Mouse (Mus musculus): ENCODE measurements around the gene Gm20388. TPM values are rescaled to one million over a fixed set of nuclear protein-coding genes. Genes with fewer than 3 reads are reported as not detected.
A peak's percentile ranks its signal among the peaks of the same experiment; 100 is the strongest.

The Gm20388 gene
- polyA plus RNA-seq, 1 experiment from 2014 or later: 7.4 TPM

DNA sequence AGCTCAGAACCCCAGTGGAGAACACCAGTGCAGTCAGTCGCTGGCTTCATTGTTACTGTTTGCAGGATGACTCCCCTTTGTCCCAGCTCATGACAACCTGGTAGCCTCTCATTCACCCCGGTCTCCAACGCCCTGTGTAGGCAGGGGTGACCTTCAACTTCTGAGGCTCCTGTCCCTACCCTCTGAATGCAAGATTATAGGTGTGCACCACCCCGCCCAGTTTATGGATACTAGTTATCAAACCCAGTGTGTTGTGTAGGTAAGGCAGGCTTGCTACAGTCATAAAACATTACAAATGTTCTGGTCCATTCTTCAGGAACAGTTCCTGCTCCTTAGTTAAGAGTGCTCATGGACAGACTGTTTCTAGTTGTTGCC is 3903.2 kb downstream of the Gm20388 start:
- peak; percentile 30; the same call in 1 of the 2 replicates for ATAC-seq (ENCODE audit: insufficient read depth, low FRiP score)
- Histone ChIP-seq H3K9ac (ENCODE audit: low read length) (0 out of 2 replicates have a peak overlapping the region, but pooled peaks have one; percentile 8), H3K27ac (ENCODE audit: low read length) (no peak overlapping the region), H3K36me3 (ENCODE audit: control insufficient read depth, insufficient read depth, low read length) (no peaks in the 10 kb centered on the region), H3K4me1 (ENCODE audit: control insufficient read depth, insufficient read depth, low read length) (peaks cover 4% of the 10 kb centered on the region; the same call in 1 of the 2 replicates), H3K9me3 (replicated peaks; ENCODE audit: control insufficient read depth, low read length) (no peaks in the 10 kb centered on the region), H3K27me3 (ENCODE audit: control insufficient read depth, insufficient read depth, low read length) (no peaks in the 10 kb centered on the region), H3K4me3 (replicated peaks; ENCODE audit: low read length) (no peak overlapping the region), H3K4me2 (ENCODE audit: low read depth, low read length) (no peak overlapping the region)
- WGBS: 77% methylated on average over 4 of the region's 4 CpGs

DNA sequence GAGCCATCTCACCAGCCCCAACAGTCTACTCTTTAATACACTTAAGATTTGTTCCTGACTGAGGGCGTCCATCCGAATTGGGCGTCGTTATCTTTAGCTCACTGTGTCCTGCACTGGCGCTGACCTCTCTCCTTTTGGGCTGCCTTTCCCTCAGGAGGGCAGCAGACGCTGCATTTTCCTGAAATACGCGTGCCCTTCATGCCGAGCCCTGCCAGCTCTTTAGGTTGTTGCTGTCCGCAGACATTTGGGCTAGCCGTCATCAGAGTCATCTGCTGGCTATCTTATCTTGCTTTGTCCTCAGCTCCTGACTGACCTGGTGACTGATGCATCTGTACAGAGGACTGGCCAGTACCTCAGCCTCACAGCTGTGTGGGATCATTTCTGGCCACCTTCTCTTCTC is 3904.7 kb downstream of the Gm20388 start:
- H3K36me3 ChIP-seq (ENCODE audit: control insufficient read depth, insufficient read depth, low read length): no peaks in the 10 kb centered on the region
- peaks cover 4% of the 10 kb centered on the region; the same call in 1 of the 2 replicates for H3K4me1 ChIP-seq (ENCODE audit: control insufficient read depth, insufficient read depth, low read length)
- no peak for ATAC-seq (ENCODE audit: insufficient read depth, low FRiP score)
- no peaks in the 10 kb centered on the region for H3K27me3 ChIP-seq (ENCODE audit: control insufficient read depth, insufficient read depth, low read length)
- no peak overlapping the region for H3K27ac ChIP-seq (ENCODE audit: low read length)
- no peak overlapping the region for H3K9ac ChIP-seq (ENCODE audit: low read length)
- no peak overlapping the region for H3K4me2 ChIP-seq (ENCODE audit: low read depth, low read length)
- WGBS: 80% methylated on average over 11 of the region's 11 CpGs
- H3K4me3 ChIP-seq (replicated peaks; ENCODE audit: low read length): no peak overlapping the region
- no peaks in the 10 kb centered on the region for H3K9me3 ChIP-seq (replicated peaks; ENCODE audit: control insufficient read depth, low read length)

DNA sequence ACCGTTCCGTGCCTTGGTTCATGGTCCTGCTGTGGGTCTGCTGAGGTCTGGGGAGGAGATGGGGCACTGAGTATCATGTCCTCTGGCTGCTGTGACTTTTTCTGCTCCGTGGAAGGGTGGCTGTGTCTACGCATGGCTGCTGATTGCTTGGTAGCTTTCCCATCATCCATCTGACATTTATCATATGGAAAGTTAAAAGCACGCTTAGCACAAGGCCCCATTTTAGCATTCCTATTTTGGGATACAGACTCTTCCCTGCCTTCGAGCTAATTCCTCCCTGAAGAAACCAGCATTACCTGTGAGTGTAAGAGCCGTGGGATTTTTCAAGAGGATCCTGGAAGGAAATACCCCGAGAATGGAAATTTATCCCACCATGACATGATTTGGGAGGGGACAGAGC is 3906.3 kb downstream of the Gm20388 start:
- no peaks in the 10 kb centered on the region for H3K36me3 ChIP-seq (ENCODE audit: control insufficient read depth, insufficient read depth, low read length)
- H3K4me1 ChIP-seq (ENCODE audit: control insufficient read depth, insufficient read depth, low read length): peaks cover 4% of the 10 kb centered on the region; the same call in 1 of the 2 replicates
- no peak overlapping the region for H3K27ac ChIP-seq (ENCODE audit: low read length)
- no peak for ATAC-seq (ENCODE audit: insufficient read depth, low FRiP score)
- H3K27me3 ChIP-seq (ENCODE audit: control insufficient read depth, insufficient read depth, low read length): no peaks in the 10 kb centered on the region
- no peak overlapping the region for H3K4me3 ChIP-seq (replicated peaks; ENCODE audit: low read length)
- WGBS: 76% methylated on average over 8 of the region's 8 CpGs
- H3K9ac ChIP-seq (ENCODE audit: low read length): no peak overlapping the region
- H3K9me3 ChIP-seq (replicated peaks; ENCODE audit: control insufficient read depth, low read length): no peaks in the 10 kb centered on the region
- H3K4me2 ChIP-seq (ENCODE audit: low read depth, low read length): no peak overlapping the region

DNA sequence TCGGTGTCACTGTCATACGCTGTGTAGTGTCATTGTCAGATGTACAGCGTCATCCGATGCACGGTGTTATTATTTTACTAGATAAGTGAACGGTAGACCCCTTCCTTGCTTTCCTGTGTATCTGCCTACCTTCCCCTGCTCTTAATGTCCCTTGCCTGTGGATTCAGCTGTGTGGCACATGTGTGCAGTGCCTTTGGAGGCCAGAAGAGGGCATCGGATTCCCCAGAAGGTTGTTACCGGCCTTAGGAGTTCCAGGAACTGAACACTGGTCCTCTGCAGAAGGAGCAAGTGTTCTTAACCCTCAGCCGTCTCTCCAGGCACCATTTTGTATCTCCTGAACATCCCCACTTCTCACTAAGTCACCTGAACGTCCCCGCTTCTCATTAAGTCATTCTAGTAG is 3907.1 kb downstream of the Gm20388 start:
- no peak for ATAC-seq (ENCODE audit: insufficient read depth, low FRiP score)
- no peak overlapping the region for H3K27ac ChIP-seq (ENCODE audit: low read length)
- H3K9me3 ChIP-seq (replicated peaks; ENCODE audit: control insufficient read depth, low read length): no peaks in the 10 kb centered on the region
- no peak overlapping the region for H3K9ac ChIP-seq (ENCODE audit: low read length)
- H3K4me3 ChIP-seq (replicated peaks; ENCODE audit: low read length): no peak overlapping the region
- H3K4me2 ChIP-seq (ENCODE audit: low read depth, low read length): no peak overlapping the region
- H3K36me3 ChIP-seq (ENCODE audit: control insufficient read depth, insufficient read depth, low read length): no peaks in the 10 kb centered on the region
- no peaks in the 10 kb centered on the region for H3K27me3 ChIP-seq (ENCODE audit: control insufficient read depth, insufficient read depth, low read length)
- WGBS: 90% methylated on average over 11 of the region's 11 CpGs
- peaks cover 4% of the 10 kb centered on the region; the same call in 1 of the 2 replicates for H3K4me1 ChIP-seq (ENCODE audit: control insufficient read depth, insufficient read depth, low read length)

DNA sequence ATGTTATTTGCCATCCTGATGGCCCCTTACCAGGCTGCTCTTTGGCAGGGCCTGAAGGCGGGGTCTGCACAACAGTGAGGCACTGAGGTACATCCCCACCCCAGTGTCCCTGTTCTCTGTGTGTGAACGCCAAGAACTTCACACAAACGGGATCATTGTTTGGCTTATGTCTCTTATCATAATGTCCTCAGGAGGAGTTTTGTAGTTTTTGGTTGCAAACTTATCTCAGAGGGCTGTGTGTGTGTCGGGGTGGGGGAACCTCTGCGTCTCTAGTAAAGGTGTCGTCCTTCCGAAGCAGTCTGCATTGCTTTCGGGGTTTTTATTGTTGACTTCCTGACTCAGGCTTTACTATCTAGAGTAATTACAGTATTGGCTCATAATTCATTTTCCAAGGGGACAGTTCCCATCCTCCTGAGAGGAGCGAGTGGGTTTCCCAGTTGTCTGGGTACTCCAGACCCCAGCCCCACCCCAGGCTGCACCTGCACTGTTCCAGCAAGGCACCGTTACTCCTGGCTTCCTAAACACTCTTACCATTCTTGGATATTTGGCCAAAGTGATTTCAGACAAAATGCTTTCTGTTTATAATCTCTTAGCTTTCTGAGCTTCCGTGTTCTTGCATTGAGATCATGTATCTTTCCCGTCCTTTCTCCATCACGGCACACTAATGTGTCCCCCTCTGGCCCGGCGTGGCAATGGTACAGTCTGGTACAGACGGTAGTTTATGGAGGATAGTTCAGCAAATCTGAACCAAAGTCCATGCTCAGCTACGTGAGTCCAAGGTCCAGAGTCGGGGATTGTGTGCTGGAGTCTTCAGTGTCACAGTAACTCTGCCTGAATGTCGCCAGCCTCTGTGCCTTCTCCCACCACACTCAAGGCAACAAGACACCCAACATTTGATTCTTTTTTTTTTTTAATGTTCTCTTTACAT is 3909.3 kb downstream of the Gm20388 start:
- Histone ChIP-seq H3K9ac (ENCODE audit: low read length) (no peak overlapping the region), H3K27me3 (ENCODE audit: control insufficient read depth, insufficient read depth, low read length) (no peaks in the 10 kb centered on the region), H3K4me3 (replicated peaks; ENCODE audit: low read length) (no peak overlapping the region), H3K4me1 (ENCODE audit: control insufficient read depth, insufficient read depth, low read length) (no peaks in the 10 kb centered on the region), H3K36me3 (ENCODE audit: control insufficient read depth, insufficient read depth, low read length) (peaks cover 3% of the 10 kb centered on the region; the same call in 1 of the 2 replicates), H3K27ac (ENCODE audit: low read length) (no peak overlapping the region), H3K9me3 (replicated peaks; ENCODE audit: control insufficient read depth, low read length) (no peaks in the 10 kb centered on the region; the same call in 1 of the 2 replicates), H3K4me2 (ENCODE audit: low read depth, low read length) (no peak overlapping the region)
- no peak for ATAC-seq (ENCODE audit: insufficient read depth, low FRiP score)
- 81% methylated on average over 19 of the region's 19 CpGs for WGBS

DNA sequence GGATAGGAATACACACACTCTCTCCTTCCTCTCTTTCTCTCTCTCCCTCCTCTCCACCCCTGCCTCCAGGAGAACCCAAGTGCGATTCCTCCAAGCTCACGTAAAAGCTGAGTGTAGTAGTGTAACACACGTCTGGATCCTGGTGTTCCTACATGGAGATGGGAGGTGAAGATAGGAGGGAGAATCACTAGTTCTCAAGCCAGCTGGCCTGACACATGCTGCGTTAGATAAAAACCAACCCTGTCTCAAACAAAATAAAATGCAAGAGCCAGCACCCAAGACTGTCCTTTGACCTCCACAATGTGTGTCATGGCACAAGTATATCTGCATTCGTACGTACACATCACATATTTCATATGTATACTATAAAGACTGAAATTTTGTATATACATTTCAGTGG is 3910.1 kb downstream of the Gm20388 start:
- ATAC-seq (ENCODE audit: insufficient read depth, low FRiP score): no peak
- 87% methylated on average over 6 of the region's 6 CpGs for WGBS
- no peak overlapping the region for H3K4me2 ChIP-seq (ENCODE audit: low read depth, low read length)
- H3K4me3 ChIP-seq (replicated peaks; ENCODE audit: low read length): no peak overlapping the region
- no peaks in the 10 kb centered on the region; the same call in 1 of the 2 replicates for H3K9me3 ChIP-seq (replicated peaks; ENCODE audit: control insufficient read depth, low read length)
- no peak overlapping the region for H3K9ac ChIP-seq (ENCODE audit: low read length)
- H3K36me3 ChIP-seq (ENCODE audit: control insufficient read depth, insufficient read depth, low read length): peaks cover 3% of the 10 kb centered on the region; the same call in 1 of the 2 replicates
- H3K27me3 ChIP-seq (ENCODE audit: control insufficient read depth, insufficient read depth, low read length): no peaks in the 10 kb centered on the region
- no peak overlapping the region for H3K27ac ChIP-seq (ENCODE audit: low read length)
- H3K4me1 ChIP-seq (ENCODE audit: control insufficient read depth, insufficient read depth, low read length): no peaks in the 10 kb centered on the region

DNA sequence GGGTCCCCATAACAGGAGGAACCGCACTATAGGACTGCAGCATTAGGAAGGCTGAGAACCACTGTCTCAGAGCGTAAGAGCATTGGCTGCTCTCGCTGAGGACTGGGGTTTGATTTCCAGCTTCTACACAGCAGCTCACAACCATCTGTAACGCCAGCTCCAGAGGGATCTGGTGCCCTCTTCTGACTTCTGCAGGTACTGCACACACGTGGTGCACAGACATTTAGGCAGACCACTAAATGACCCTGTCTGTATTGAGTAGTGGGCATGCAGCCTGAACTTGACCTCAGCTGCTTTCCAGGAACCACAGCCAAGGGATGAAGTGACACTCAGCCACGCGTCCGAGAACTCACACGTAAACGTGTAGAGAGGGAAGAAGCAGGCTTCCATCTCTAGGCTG is 3912.5 kb downstream of the Gm20388 start:
- no peak for ATAC-seq (ENCODE audit: insufficient read depth, low FRiP score)
- H3K9me3 ChIP-seq (replicated peaks; ENCODE audit: control insufficient read depth, low read length): no peaks in the 10 kb centered on the region; the same call in 1 of the 2 replicates
- H3K9ac ChIP-seq (ENCODE audit: low read length): no peak overlapping the region
- H3K36me3 ChIP-seq (ENCODE audit: control insufficient read depth, insufficient read depth, low read length): peaks cover 3% of the 10 kb centered on the region; the same call in 1 of the 2 replicates
- H3K27ac ChIP-seq (ENCODE audit: low read length): no peak overlapping the region
- WGBS: 86% methylated on average over 10 of the region's 10 CpGs
- no peak overlapping the region for H3K4me3 ChIP-seq (replicated peaks; ENCODE audit: low read length)
- no peaks in the 10 kb centered on the region for H3K4me1 ChIP-seq (ENCODE audit: control insufficient read depth, insufficient read depth, low read length)
- H3K4me2 ChIP-seq (ENCODE audit: low read depth, low read length): no peak overlapping the region
- H3K27me3 ChIP-seq (ENCODE audit: control insufficient read depth, insufficient read depth, low read length): no peaks in the 10 kb centered on the region

DNA sequence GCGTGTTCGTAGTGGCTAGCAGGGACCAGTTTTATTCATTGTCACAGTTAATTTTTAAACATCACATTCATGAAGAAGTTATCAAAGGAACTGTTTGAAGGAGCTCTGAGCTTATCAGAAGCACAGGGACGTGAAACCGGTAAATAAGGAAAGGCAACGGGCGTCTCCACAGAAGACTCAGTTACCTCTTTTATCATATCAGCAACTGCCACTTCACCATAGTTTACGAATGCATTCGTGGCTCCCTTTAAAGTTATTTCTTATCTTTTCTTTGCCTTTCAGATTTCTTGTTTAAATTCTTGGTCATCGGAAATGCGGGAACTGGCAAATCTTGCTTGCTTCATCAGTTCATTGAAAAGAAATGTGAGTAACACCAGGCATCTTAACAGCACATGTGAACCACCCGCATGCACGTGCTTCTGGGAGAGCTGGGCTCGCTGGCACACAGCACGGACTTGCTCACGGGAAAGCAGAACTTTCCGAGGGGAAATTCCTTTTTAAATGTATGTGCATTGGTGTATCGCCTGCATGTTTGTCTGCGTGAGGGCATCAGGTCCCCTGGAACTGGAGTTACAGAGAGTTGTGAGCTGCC is 3913.0 kb downstream of the Gm20388 start:
- no peaks in the 10 kb centered on the region for H3K4me1 ChIP-seq (ENCODE audit: control insufficient read depth, insufficient read depth, low read length)
- ATAC-seq (ENCODE audit: insufficient read depth, low FRiP score): no peak

DNA sequence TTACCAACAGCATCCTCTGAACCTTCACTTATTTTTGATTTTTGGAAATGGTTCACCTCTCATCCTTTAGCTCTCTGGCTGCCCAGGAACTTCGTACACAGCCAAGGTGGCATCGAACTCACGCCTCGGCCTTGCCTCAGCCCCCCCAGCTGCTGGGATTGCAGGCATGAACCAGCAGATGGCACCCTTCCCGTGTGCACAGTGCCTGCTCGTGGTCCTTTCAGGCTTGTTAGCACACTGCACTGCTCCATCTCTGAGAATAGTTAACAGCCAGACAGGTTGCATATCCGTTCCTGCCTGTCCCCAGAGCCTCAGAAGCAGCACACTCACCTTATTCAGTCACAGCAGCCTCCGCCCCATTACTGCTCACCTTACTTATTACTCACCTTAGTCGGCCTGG is 3915.4 kb downstream of the Gm20388 start:
- H3K4me3 ChIP-seq (replicated peaks; ENCODE audit: low read length): no peak overlapping the region
- no peak for ATAC-seq (ENCODE audit: insufficient read depth, low FRiP score)
- H3K9me3 ChIP-seq (replicated peaks; ENCODE audit: control insufficient read depth, low read length): no peaks in the 10 kb centered on the region; the same call in 1 of the 2 replicates
- H3K27me3 ChIP-seq (ENCODE audit: control insufficient read depth, insufficient read depth, low read length): no peaks in the 10 kb centered on the region
- no peak overlapping the region for H3K9ac ChIP-seq (ENCODE audit: low read length)
- H3K4me1 ChIP-seq (ENCODE audit: control insufficient read depth, insufficient read depth, low read length): no peaks in the 10 kb centered on the region
- H3K36me3 ChIP-seq (ENCODE audit: control insufficient read depth, insufficient read depth, low read length): peaks cover 3% of the 10 kb centered on the region; the same call in 1 of the 2 replicates
- no peak overlapping the region for H3K27ac ChIP-seq (ENCODE audit: low read length)
- WGBS: 59% methylated on average over 9 of the region's 9 CpGs
- H3K4me2 ChIP-seq (ENCODE audit: low read depth, low read length): no peak overlapping the region

More for the DNA sequence above, 3913.0 kb downstream of the Gm20388 start:
- Histone ChIP-seq H3K27me3 (ENCODE audit: control insufficient read depth, insufficient read depth, low read length) (no peaks in the 10 kb centered on the region), H3K4me2 (ENCODE audit: low read depth, low read length) (no peak overlapping the region), H3K9me3 (replicated peaks; ENCODE audit: control insufficient read depth, low read length) (no peaks in the 10 kb centered on the region; the same call in 1 of the 2 replicates), H3K9ac (ENCODE audit: low read length) (no peak overlapping the region), H3K27ac (ENCODE audit: low read length) (no peak overlapping the region), H3K36me3 (ENCODE audit: control insufficient read depth, insufficient read depth, low read length) (peaks cover 3% of the 10 kb centered on the region; the same call in 1 of the 2 replicates), H3K4me3 (replicated peaks; ENCODE audit: low read length) (no peak overlapping the region)
- 72% methylated on average over 18 of the region's 18 CpGs for WGBS
